17 mouse cellular contexts compared by ENCODE assay signal in the genomic region with DNA sequence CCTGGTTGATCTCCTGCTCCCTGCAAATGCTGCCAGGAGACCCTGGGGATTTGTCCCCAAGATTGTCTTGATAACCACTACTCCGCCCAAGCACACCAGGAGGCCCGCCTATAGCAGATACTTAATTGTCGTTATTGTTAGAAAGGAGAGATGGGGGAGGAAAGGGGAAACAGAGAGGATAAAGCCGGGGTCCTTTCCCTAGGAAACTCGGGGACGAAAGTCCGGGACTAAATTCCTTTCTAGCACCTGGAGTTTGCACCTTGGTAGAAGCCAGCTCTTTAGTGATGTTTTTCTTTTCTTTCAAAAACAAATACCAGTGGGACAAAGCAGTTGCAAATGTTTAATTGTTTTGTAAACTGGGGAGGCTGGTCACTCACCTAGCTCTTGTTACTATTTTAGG. TPM values are rescaled to one million over a fixed set of nuclear protein-coding genes. Genes with fewer than 3 reads are reported as not detected.
DNase-seq lines count a peak whose midpoint lies in the region; ATAC-seq and TF ChIP-seq lines count a peak whose summit lies in the region.
"Had no signal": no experiment of that assay in that cellular context is flagged by ENCODE, and none has a peak within 500 bp of the region (broad histone marks: within the 10 kb centered on the region; RNA-seq: fewer than 3 reads in every experiment).

No protein-coding gene starts in this region.

- no peak for TF ChIP-seq POLR2A in ES-Bruce4 (IDR thresholded peaks at IDR 0.05; ENCODE audit: insufficient read depth, low read length)

- WGBS in hindbrain, embryonic 15.5 days = 7% methylated on average over 7 of the region's 7 CpGs
- 5% methylated on average over 7 of the region's 7 CpGs for WGBS in midbrain, embryonic 13.5 days

- H3K9ac ChIP-seq in ES-Bruce4 (ENCODE audit: low read depth, poor library complexity, severe bottlenecking) = no peak overlapping the region
- peak overlapping the region; percentile 49; the same call in 1 of the 2 replicates for H3K9ac ChIP-seq in hindbrain, embryonic 15.5 days
- 0 out of 2 replicates have a peak overlapping the region, but pooled peaks have one; percentile 1 for H3K9ac ChIP-seq in midbrain, embryonic 13.5 days (replicated peaks)
- H3K9ac ChIP-seq: embryonic facial prominence, embryonic 12.5 days; heart, embryonic 15.5 days; liver, embryonic 14.5 days; stomach, embryonic 15.5 days had no signal

- H3K4me3 ChIP-seq in ES-Bruce4 (ENCODE audit: low read depth, low read length) = no peak overlapping the region
- peak overlapping the region; percentile 39 for H3K4me3 ChIP-seq in hindbrain, embryonic 15.5 days
- peak overlapping the region; percentile 41 for H3K4me3 ChIP-seq in midbrain, embryonic 13.5 days (replicated peaks)
- H3K4me3 ChIP-seq: embryonic facial prominence, embryonic 12.5 days; stomach, embryonic 15.5 days had no signal

- H3K4me1 ChIP-seq in ES-Bruce4 (ENCODE audit: control insufficient read depth, insufficient read depth, low read length) = peaks cover 3% of the 10 kb centered on the region
- peaks cover 17% of the 10 kb centered on the region for H3K4me1 ChIP-seq in hindbrain, embryonic 15.5 days (replicated peaks)
- peaks cover 22% of the 10 kb centered on the region for H3K4me1 ChIP-seq in midbrain, embryonic 13.5 days (replicated peaks)

- no peak overlapping the region for H3K27ac ChIP-seq in ES-Bruce4 (ENCODE audit: insufficient read depth, low read length)
- peak overlapping the region; percentile 44; the same call in 1 of the 2 replicates for H3K27ac ChIP-seq in hindbrain, embryonic 15.5 days (replicated peaks)
- H3K27ac ChIP-seq in midbrain, embryonic 13.5 days = no peak overlapping the region
- H3K27ac ChIP-seq: embryonic facial prominence, embryonic 12.5 days; heart, embryonic 15.5 days; liver, embryonic 14.5 days; stomach, embryonic 15.5 days had no signal

- H3K36me3 ChIP-seq in ES-Bruce4 (ENCODE audit: control insufficient read depth, insufficient read depth, low read length, poor library complexity, severe bottlenecking) = no peaks in the 10 kb centered on the region
- no peaks in the 10 kb centered on the region for H3K36me3 ChIP-seq in hindbrain, embryonic 15.5 days
- no peaks in the 10 kb centered on the region for H3K36me3 ChIP-seq in midbrain, embryonic 13.5 days
- H3K36me3 ChIP-seq: embryonic facial prominence, embryonic 12.5 days; heart, embryonic 15.5 days; stomach, embryonic 15.5 days had no signal

- no peak for ATAC-seq in hindbrain, embryonic 15.5 days (ENCODE audit: low FRiP score, low read depth)
- no peak for ATAC-seq in midbrain, embryonic 13.5 days
- ATAC-seq: CD4-positive, CD25-positive, alpha-beta regulatory T cell, adult 4 months; lung, postnatal 0 days had no signal

- no peak for TF ChIP-seq CTCF in ES-Bruce4 (IDR thresholded peaks at IDR 0.05; ENCODE audit: low read depth, low read length)

- peaks cover 54% of the 10 kb centered on the region for H3K27me3 ChIP-seq in ES-Bruce4 (ENCODE audit: control insufficient read depth, insufficient read depth, low read length, poor library complexity, severe bottlenecking)
- peaks cover 82% of the 10 kb centered on the region for H3K27me3 ChIP-seq in hindbrain, embryonic 15.5 days
- peaks cover 98% of the 10 kb centered on the region for H3K27me3 ChIP-seq in midbrain, embryonic 13.5 days

- 0 out of 2 replicates have a peak, but pooled peaks have one; percentile 27 for TF ChIP-seq EP300 in ES-Bruce4 (IDR thresholded peaks at IDR 0.05; ENCODE audit: insufficient read depth, low read depth, low read length)

- H3K9me3 ChIP-seq in ES-Bruce4 (replicated peaks; ENCODE audit: control insufficient read depth, insufficient read depth, low read length, poor library complexity, severe bottlenecking) = no peaks in the 10 kb centered on the region
- no peaks in the 10 kb centered on the region for H3K9me3 ChIP-seq in hindbrain, embryonic 15.5 days
- H3K9me3 ChIP-seq in midbrain, embryonic 13.5 days = no peaks in the 10 kb centered on the region
- H3K9me3 ChIP-seq: embryonic facial prominence, embryonic 12.5 days; heart, embryonic 15.5 days; stomach, embryonic 15.5 days had no signal

- peak overlapping the region; percentile 53 for H3K4me2 ChIP-seq in hindbrain, embryonic 15.5 days
- peak overlapping the region; percentile 46 for H3K4me2 ChIP-seq in midbrain, embryonic 13.5 days (replicated peaks)
- H3K4me2 ChIP-seq: heart, embryonic 15.5 days; stomach, embryonic 15.5 days had no signal

- peak; percentile 76 for DNase-seq in R1 (ENCODE audit: low read depth, low spot score)
- DNase-seq in spleen, postnatal 36 days (ENCODE audit: low spot score in 2 of 2) = no peak
- no peak for DNase-seq in layer of hippocampus, postnatal 25 days (ENCODE audit: extremely low spot score in 1 of 2, low spot score in 1 of 2)
- DNase-seq in kidney, postnatal 36 days = no peak
- DNase-seq: kidney, adult 9 months had no signal

RNA-seq across cellular contexts. Expression of a gene that starts 3.0 kb away (rescaled TPM):
- polyA plus RNA-seq in ES-Bruce4 (2011; ENCODE audit: insufficient read depth, insufficient read length, low read depth, missing spikeins) = 0.46 and 0.58 TPM in 2 replicates
- 4.9 and 6.2 TPM in 2 replicates for polyA plus RNA-seq in hindbrain, embryonic 15.5 days (2015; fragmentation: Nextera tagmentation; extraction: Ambion mirVana)
- polyA plus RNA-seq in midbrain, embryonic 13.5 days (2015; fragmentation: Nextera tagmentation; extraction: Ambion mirVana) = 2.5 and 2.7 TPM in 2 replicates
- total RNA-seq in layer of hippocampus, postnatal 25 days (2021) = under 1 TPM; 0.22 to 0.31 TPM
- total RNA-seq: megakaryocyte, adult 5-6 weeks had no signal
- polyA plus RNA-seq: CD4-positive, CD25-positive, alpha-beta regulatory T cell, adult 4 months; gonadal fat pad, adult 2 months; heart, embryonic 15.5 days; lung, postnatal 0 days; thymus, postnatal 0 days had no signal
